Mouse (Mus musculus): ENCODE measurements around the gene Ilvbl. TPM values are rescaled to one million over a fixed set of nuclear protein-coding genes. Genes with fewer than 3 reads are reported as not detected.
"Not testable (repeated sequence)": the region's sequence is repeated elsewhere in the genome, so short reads cannot be mapped to it uniquely, and the experiment has no call there.

Ilvbl gene
- total and polyA plus RNA-seq, 2 experiments from 2014 or later = 62.1 to 73.7 TPM

DNA sequence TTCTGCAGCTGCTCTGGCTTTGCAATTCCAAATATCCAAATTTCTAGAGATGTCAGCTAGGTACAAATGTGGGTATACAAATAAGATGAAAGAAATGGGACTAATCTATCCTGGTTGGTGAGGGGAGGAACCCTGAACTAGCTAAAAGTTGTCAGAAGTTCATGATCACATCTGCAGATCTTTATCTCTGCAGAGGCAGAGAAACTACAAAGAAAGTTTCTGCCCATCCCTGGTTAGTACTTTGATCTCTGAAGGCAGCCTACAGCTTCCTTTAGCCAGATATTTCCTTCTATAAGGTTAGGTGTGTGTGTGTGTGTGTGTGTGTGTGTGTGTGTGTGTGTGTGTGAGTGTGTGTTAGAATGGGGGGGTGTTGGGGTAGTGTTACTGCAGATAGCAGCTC is 20.4 kb downstream of the Ilvbl start:
- H3K4me1 ChIP-seq (ENCODE audit: control insufficient read depth, insufficient read depth) = peaks cover 15% of the 10 kb centered on the region; the same call in 1 of the 2 replicates
- no peak for TF ChIP-seq CTCF (IDR thresholded peaks at IDR 0.05; ENCODE audit: low read depth)
- no peak for TF ChIP-seq EP300 (IDR thresholded peaks at IDR 0.05; ENCODE audit: low read depth)
- no peak overlapping the region; the same call in 1 of the 2 replicates for H3K4me2 ChIP-seq (ENCODE audit: low read depth, low read length)
- H3K9me3 ChIP-seq (replicated peaks; ENCODE audit: control insufficient read depth, low read length) = no peaks in the 10 kb centered on the region
- no peak overlapping the region for H3K9ac ChIP-seq (replicated peaks; ENCODE audit: low read depth, low read length)
- H3K27ac ChIP-seq (ENCODE audit: low read depth) = no peak overlapping the region
- H3K27me3 ChIP-seq (ENCODE audit: control insufficient read depth, insufficient read depth, low read length) = no peaks in the 10 kb centered on the region
- peaks cover 4% of the 10 kb centered on the region; the same call in 1 of the 2 replicates for H3K36me3 ChIP-seq (replicated peaks; ENCODE audit: control insufficient read depth, insufficient read depth, low read length)
- DNase-seq (ENCODE audit: low spot score) (no peak), ATAC-seq (ENCODE audit: insufficient read depth, low read depth) (no peak)
- H3K4me3 ChIP-seq (ENCODE audit: low read depth, low read length) = no peak overlapping the region

DNA sequence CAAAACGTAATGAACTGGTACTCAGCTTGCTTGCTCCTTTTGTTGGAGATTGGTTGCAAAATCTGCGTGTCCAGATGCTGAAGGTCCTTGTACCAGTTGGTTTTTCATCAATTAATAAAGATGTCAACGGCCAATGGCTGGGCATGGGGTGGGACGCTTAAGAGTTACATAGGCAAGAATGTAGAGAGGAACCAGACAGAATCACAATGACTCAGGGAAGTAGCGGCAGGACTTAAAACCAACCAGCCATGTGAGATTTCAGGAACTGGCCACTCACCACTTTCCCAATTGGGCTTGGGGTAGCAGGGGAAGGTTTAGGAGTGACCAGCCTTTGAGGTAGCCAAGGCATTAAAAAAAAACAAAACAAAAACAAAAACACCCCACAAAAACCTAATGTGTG is 25.7 kb downstream of the Ilvbl start:
- no peaks in the 10 kb centered on the region for H3K9me3 ChIP-seq (replicated peaks; ENCODE audit: control insufficient read depth, low read length)
- no peak overlapping the region for H3K9ac ChIP-seq (replicated peaks; ENCODE audit: low read depth, low read length)
- no peak for ATAC-seq (ENCODE audit: insufficient read depth, low read depth)

DNA sequence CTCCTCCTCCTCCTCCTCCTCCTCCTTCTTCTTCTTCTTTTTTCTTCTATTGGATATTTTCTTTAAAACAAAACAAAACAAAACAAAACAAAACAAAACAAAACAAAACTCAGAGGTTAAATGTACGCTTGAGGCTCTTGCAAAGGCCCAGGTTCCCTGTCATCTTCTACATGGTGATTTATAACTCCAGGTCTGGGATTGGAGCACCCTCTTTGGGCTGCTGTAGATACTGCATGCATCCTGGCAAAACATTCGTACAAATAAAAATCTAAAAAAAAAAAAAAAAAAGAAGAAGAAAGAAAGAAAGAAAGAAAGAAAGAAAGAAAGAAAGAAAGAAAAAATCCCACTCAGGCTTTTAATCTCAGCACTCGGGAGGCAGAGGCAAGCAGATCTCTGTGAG is 30.9 kb downstream of the Ilvbl start:
- no peak for ATAC-seq (ENCODE audit: insufficient read depth, low read depth)
- no peaks in the 10 kb centered on the region for H3K4me1 ChIP-seq (ENCODE audit: control insufficient read depth, insufficient read depth)
- no peak for TF ChIP-seq EP300 (IDR thresholded peaks at IDR 0.05; ENCODE audit: low read depth)
- peak; percentile 67 for TF ChIP-seq CTCF (IDR thresholded peaks at IDR 0.05; ENCODE audit: low read depth)
- DNase-seq (ENCODE audit: low spot score) = peak; percentile 51
- H3K4me2 ChIP-seq (ENCODE audit: low read depth, low read length) = no peak overlapping the region
- H3K4me3 ChIP-seq (ENCODE audit: low read depth, low read length) = no peak overlapping the region
- WGBS = 26% methylated on average over 3 of the region's 3 CpGs
- H3K27ac ChIP-seq (ENCODE audit: low read depth) = no peak overlapping the region
- no peaks in the 10 kb centered on the region for H3K36me3 ChIP-seq (replicated peaks; ENCODE audit: control insufficient read depth, insufficient read depth, low read length)
- no peak overlapping the region for H3K9ac ChIP-seq (replicated peaks; ENCODE audit: low read depth, low read length)
- no peaks in the 10 kb centered on the region for H3K27me3 ChIP-seq (ENCODE audit: control insufficient read depth, insufficient read depth, low read length)
- H3K9me3 ChIP-seq (replicated peaks; ENCODE audit: control insufficient read depth, low read length) = no peaks in the 10 kb centered on the region

More for the DNA sequence above, 25.7 kb downstream of the Ilvbl start:
- TF ChIP-seq EP300 (IDR thresholded peaks at IDR 0.05; ENCODE audit: low read depth) (no peak), CTCF (IDR thresholded peaks at IDR 0.05; ENCODE audit: low read depth) (no peak)
- WGBS = 75% methylated on average over 5 of the region's 5 CpGs
- DNase-seq (ENCODE audit: low spot score) = no peak
- Histone ChIP-seq H3K4me2 (ENCODE audit: low read depth, low read length) (no peak overlapping the region), H3K4me1 (ENCODE audit: control insufficient read depth, insufficient read depth) (no peaks in the 10 kb centered on the region), H3K36me3 (replicated peaks; ENCODE audit: control insufficient read depth, insufficient read depth, low read length) (no peaks in the 10 kb centered on the region), H3K27me3 (ENCODE audit: control insufficient read depth, insufficient read depth, low read length) (no peaks in the 10 kb centered on the region), H3K4me3 (ENCODE audit: low read depth, low read length) (no peak overlapping the region), H3K27ac (ENCODE audit: low read depth) (no peak overlapping the region)

DNA sequence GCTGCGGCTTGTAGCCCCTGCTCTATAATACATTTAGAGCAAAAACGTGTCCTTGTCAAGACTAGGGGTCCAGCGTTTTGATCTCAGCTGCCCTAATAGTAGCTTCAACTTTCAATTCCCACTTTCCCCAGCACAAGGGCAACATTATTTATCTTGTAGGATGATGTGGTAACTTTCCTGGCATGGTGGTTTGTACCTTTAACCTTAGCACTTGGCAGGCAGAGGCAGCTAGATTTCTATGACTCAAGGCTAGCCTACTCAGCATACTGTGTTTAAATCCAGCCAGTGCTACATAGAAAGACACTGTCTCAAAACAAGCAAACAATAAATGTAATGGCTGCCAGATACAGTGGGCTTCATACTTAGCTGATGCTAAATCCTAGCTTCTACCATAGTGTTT is 33.5 kb downstream of the Ilvbl start:
- no peak overlapping the region for H3K4me2 ChIP-seq (ENCODE audit: low read depth, low read length)
- 60% methylated on average over 3 of the region's 3 CpGs for whole genome bisulfite sequencing
- no peak overlapping the region for H3K27ac ChIP-seq (ENCODE audit: low read depth)
- H3K9me3 ChIP-seq (replicated peaks; ENCODE audit: control insufficient read depth, low read length) = no peaks in the 10 kb centered on the region
- H3K27me3 ChIP-seq (ENCODE audit: control insufficient read depth, insufficient read depth, low read length) = no peaks in the 10 kb centered on the region
- no peak overlapping the region for H3K4me3 ChIP-seq (ENCODE audit: low read depth, low read length)
- H3K36me3 ChIP-seq (replicated peaks; ENCODE audit: control insufficient read depth, insufficient read depth, low read length) = no peaks in the 10 kb centered on the region
- ATAC-seq (ENCODE audit: insufficient read depth, low read depth) = no peak
- DNase-seq (ENCODE audit: low spot score) = no peak
- H3K9ac ChIP-seq (replicated peaks; ENCODE audit: low read depth, low read length) = no peak overlapping the region
- H3K4me1 ChIP-seq (ENCODE audit: control insufficient read depth, insufficient read depth) = no peaks in the 10 kb centered on the region
- no peak for TF ChIP-seq CTCF (IDR thresholded peaks at IDR 0.05; ENCODE audit: low read depth)
- no peak for TF ChIP-seq EP300 (IDR thresholded peaks at IDR 0.05; ENCODE audit: low read depth)

DNA sequence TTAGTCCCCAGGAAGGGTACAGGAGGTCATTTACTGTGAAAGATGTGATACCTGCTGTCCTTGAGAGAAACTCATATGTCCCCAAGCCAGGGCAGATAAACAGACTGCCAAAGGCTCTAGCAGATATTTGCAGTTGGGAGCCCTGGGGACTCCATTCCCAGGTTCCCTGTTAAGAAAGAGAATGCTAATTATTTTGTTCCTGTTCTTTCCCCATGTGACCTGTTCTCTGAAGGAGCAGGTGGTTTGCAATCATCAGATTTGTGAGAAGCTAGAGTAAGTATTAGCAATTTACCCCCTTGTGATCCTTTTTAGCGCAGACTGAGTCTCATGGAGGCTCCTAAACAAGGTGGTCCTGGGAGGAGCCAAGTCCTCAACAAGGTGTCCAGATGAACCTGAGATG is 43.8 kb downstream of the Ilvbl start, which contains the start of gene Olfr1357:
Gene Olfr1357, minus strand, starts transcription at position 101 of the 400 bp plus-strand sequence.
- Histone ChIP-seq H3K4me3 (ENCODE audit: low read depth, low read length) (no peak within 1 kb of the TSS), H3K9me3 (replicated peaks; ENCODE audit: control insufficient read depth, low read length) (no peaks in the 10 kb centered on the region), H3K36me3 (replicated peaks; ENCODE audit: control insufficient read depth, insufficient read depth, low read length) (no peaks in the 10 kb centered on the region), H3K4me1 (ENCODE audit: control insufficient read depth, insufficient read depth) (no peaks in the 10 kb centered on the region), H3K4me2 (ENCODE audit: low read depth, low read length) (no peak within 1 kb of the TSS), H3K27ac (ENCODE audit: low read depth) (no peak within 1 kb of the TSS), H3K9ac (replicated peaks; ENCODE audit: low read depth, low read length) (no peak within 1 kb of the TSS), H3K27me3 (ENCODE audit: control insufficient read depth, insufficient read depth, low read length) (no peaks in the 10 kb centered on the region)
- no peak for DNase-seq (ENCODE audit: low spot score)
- WGBS = 84% methylated on average over 1 of the region's 1 CpGs
- no peak for TF ChIP-seq EP300 (IDR thresholded peaks at IDR 0.05; ENCODE audit: low read depth)
- TF ChIP-seq CTCF (IDR thresholded peaks at IDR 0.05; ENCODE audit: low read depth) = no peak
- no peak for ATAC-seq (ENCODE audit: insufficient read depth, low read depth)

DNA sequence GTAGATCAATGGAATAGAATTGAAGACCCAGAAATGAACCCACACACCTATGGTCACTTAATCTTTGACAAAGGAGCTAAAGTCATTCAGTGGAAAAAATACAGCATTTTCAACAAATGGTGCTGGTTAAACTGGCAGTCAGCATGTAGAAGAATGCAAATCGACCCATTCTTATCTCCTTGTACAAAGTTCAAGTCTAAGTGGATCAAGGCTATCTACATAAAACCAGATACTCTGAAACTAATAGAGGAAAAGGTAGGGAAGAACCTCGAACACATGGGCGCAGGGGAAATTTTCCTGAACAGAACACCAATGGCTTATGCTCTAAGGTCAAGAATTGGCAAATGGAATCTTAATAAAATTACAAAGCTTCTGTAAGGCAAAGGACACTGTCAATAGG is 49.0 kb downstream of the Ilvbl start:
- not testable (repeated sequence) for H3K27me3 ChIP-seq (ENCODE audit: control insufficient read depth, insufficient read depth, low read length); H3K9ac ChIP-seq (replicated peaks; ENCODE audit: low read depth, low read length); DNase-seq (ENCODE audit: low spot score); H3K4me2 ChIP-seq (ENCODE audit: low read depth, low read length); H3K4me1 ChIP-seq (ENCODE audit: control insufficient read depth, insufficient read depth); H3K36me3 ChIP-seq (replicated peaks; ENCODE audit: control insufficient read depth, insufficient read depth, low read length); H3K4me3 ChIP-seq (ENCODE audit: low read depth, low read length); ATAC-seq (ENCODE audit: insufficient read depth, low read depth); H3K9me3 ChIP-seq (replicated peaks; ENCODE audit: control insufficient read depth, low read length); H3K27ac ChIP-seq (ENCODE audit: low read depth)
- 71% methylated on average over 3 of the region's 3 CpGs for WGBS

Data from heart, postnatal 0 days (tissue).